Mouse (Mus musculus) forebrain, embryonic 11.5 days (tissue): ENCODE results near the gene Edem1. TPM values are rescaled to one million over a fixed set of nuclear protein-coding genes. Genes with fewer than 3 reads are reported as not detected.

ENCODE experiments used
- polyA plus RNA-seq: library from polyadenylated mRNA; unstranded; fragments of >200 nt; fragmentation: Nextera tagmentation; extraction: Ambion mirVana; gene quantifications from 2 replicates; pipeline ENCODE4 v1.2.1, GENCODE M21; 2014

The Edem1 gene
- polyA plus RNA-seq, 1 experiment from 2014 or later, result 23.0 TPM

Other genes starting within 250 kb of the Edem1 start
- 5.7 and 6.9 TPM in 2 replicates for gene Bhlhe40, start 168.0 kb upstream of the Edem1 start, polyA plus RNA-seq
- gene Arl8b, start 45.5 kb upstream of the Edem1 start, polyA plus RNA-seq, result 78.4 and 79.5 TPM in 2 replicates